Comparison of ENCODE assay signal across 8 mouse cellular contexts in genomic region chr4:153975292-153975662, GRCm38 (mm10). TPM values are rescaled to one million over a fixed set of nuclear protein-coding genes. Genes with fewer than 3 reads are reported as not detected.
DNase-seq lines count a peak whose midpoint lies in the region; ATAC-seq and TF ChIP-seq lines count a peak whose summit lies in the region.

No protein-coding gene starts in this region.

- no peaks in the 10 kb centered on the region for H3K9me3 ChIP-seq in kidney, embryonic 16.5 days (ENCODE audit: low read length)
- H3K9me3 ChIP-seq in hindbrain, embryonic 12.5 days (replicated peaks): no peaks in the 10 kb centered on the region

- WGBS in kidney, embryonic 16.5 days: under 1% methylated on average over 33 of the region's 33 CpGs
- WGBS in bone marrow, adult 2 months: under 1% methylated on average over 33 of the region's 33 CpGs
- WGBS in hindbrain, embryonic 12.5 days: 1% methylated on average over 24 of the region's 33 CpGs

- H3K4me2 ChIP-seq in kidney, embryonic 16.5 days (replicated peaks; ENCODE audit: low read depth, low read length): peak overlapping the region; percentile 97
- H3K4me2 ChIP-seq in hindbrain, embryonic 12.5 days (replicated peaks): peak overlapping the region; percentile 88

- H3K27ac ChIP-seq in kidney, embryonic 16.5 days (ENCODE audit: low read length): 0 out of 2 replicates have a peak overlapping the region, but pooled peaks have one; percentile 32
- no peak overlapping the region; the same call in 1 of the 2 replicates for H3K27ac ChIP-seq in bone marrow, adult 2 months (ENCODE audit: control insufficient read depth, insufficient read depth, low read depth, low read length, poor library complexity)
- peak overlapping the region; percentile 78 for H3K27ac ChIP-seq in hindbrain, embryonic 12.5 days

- peak overlapping the region; percentile 84 for H3K4me3 ChIP-seq in kidney, embryonic 16.5 days (ENCODE audit: low read length)
- H3K4me3 ChIP-seq in bone marrow, adult 2 months (replicated peaks; ENCODE audit: control insufficient read depth, low read depth, low read length): peak overlapping the region; percentile 83
- H3K4me3 ChIP-seq in hindbrain, embryonic 12.5 days: peak overlapping the region; percentile 96

- peak overlapping the region; percentile 94 for H3K9ac ChIP-seq in kidney, embryonic 16.5 days (replicated peaks; ENCODE audit: low read length)
- peak overlapping the region; percentile 90 for H3K9ac ChIP-seq in hindbrain, embryonic 12.5 days

- no peak for TF ChIP-seq POLR2A in bone marrow, adult 2 months (IDR thresholded peaks at IDR 0.05; ENCODE audit: borderline replicate concordance, control insufficient read depth, low read depth, low read length)

- H3K36me3 ChIP-seq in kidney, embryonic 16.5 days (ENCODE audit: insufficient read depth, low read length): peaks cover 20% of the 10 kb centered on the region
- peaks cover 34% of the 10 kb centered on the region for H3K36me3 ChIP-seq in hindbrain, embryonic 12.5 days

- no peaks in the 10 kb centered on the region for H3K27me3 ChIP-seq in kidney, embryonic 16.5 days (ENCODE audit: insufficient read depth, low read length)
- H3K27me3 ChIP-seq in hindbrain, embryonic 12.5 days: no peaks in the 10 kb centered on the region

- H3K4me1 ChIP-seq in kidney, embryonic 16.5 days (ENCODE audit: insufficient read depth, low read length): peaks cover 18% of the 10 kb centered on the region
- peaks cover 1% of the 10 kb centered on the region; the same call in 1 of the 2 replicates for H3K4me1 ChIP-seq in bone marrow, adult 2 months (ENCODE audit: control insufficient read depth, insufficient read depth, low read length)
- peaks cover 32% of the 10 kb centered on the region for H3K4me1 ChIP-seq in hindbrain, embryonic 12.5 days

- ATAC-seq in kidney, embryonic 16.5 days (ENCODE audit: low FRiP score, low TSS enrichment): peak; percentile 73; the same call in 1 of the 2 replicates
- peak; percentile 75 for ATAC-seq in hindbrain, embryonic 12.5 days (ENCODE audit: low FRiP score)
- peak; percentile 18 for ATAC-seq in megakaryocyte progenitor cell, adult 5-6 weeks (replicated peaks; ENCODE audit: poor library complexity)

- no peak for DNase-seq in kidney, adult 9 months
- no peak for DNase-seq in gastrocnemius, postnatal 4 days (ENCODE audit: low spot score in 2 of 2)
- no peak for DNase-seq in right cerebral cortex, postnatal 36 days (ENCODE audit: low spot score in 2 of 2)
- DNase-seq in kidney, adult 11 months: no peak

- TF ChIP-seq CTCF in bone marrow, adult 2 months (IDR thresholded peaks at IDR 0.05; ENCODE audit: control insufficient read depth, insufficient read depth, low read length): no peak

RNA-seq across cellular contexts. Expression of gene Cep104, which starts 0.3 kb away (rescaled TPM):
- 16.1 and 17.6 TPM in 2 replicates for polyA plus RNA-seq in kidney, embryonic 16.5 days (2015; fragmentation: Nextera tagmentation; extraction: Ambion mirVana)
- polyA plus RNA-seq in bone marrow, adult 2 months (2011; ENCODE audit: insufficient read depth, insufficient read length, low replicate concordance, missing spikeins): 7.9 and 11.1 TPM in 2 replicates
- polyA plus RNA-seq in hindbrain, embryonic 12.5 days (2016; fragmentation: Nextera tagmentation; extraction: Ambion mirVana): 21.0 and 23.0 TPM in 2 replicates
- total RNA-seq in megakaryocyte progenitor cell, adult 5-6 weeks (2015): 7.0 and 7.4 TPM in 2 replicates
- 4.7 and 5.6 TPM in 2 replicates for total RNA-seq in megakaryocyte progenitor cell, adult 5-6 weeks (2017)
- 10 to 100 TPM; 15.7 to 15.9 TPM for total RNA-seq in gastrocnemius, postnatal 4 days (2021)

RNA-seq across cellular contexts. Expression of gene Dffb, which starts 0.4 kb away (rescaled TPM):
- 14.1 and 14.3 TPM in 2 replicates for polyA plus RNA-seq in kidney, embryonic 16.5 days (2015; fragmentation: Nextera tagmentation; extraction: Ambion mirVana)
- polyA plus RNA-seq in bone marrow, adult 2 months (2011; ENCODE audit: insufficient read depth, insufficient read length, low replicate concordance, missing spikeins): 5.7 and 15.7 TPM in 2 replicates
- polyA plus RNA-seq in hindbrain, embryonic 12.5 days (2016; fragmentation: Nextera tagmentation; extraction: Ambion mirVana): 9.8 and 10.9 TPM in 2 replicates
- total RNA-seq in megakaryocyte progenitor cell, adult 5-6 weeks (2015): 8.6 and 11.4 TPM in 2 replicates
- total RNA-seq in megakaryocyte progenitor cell, adult 5-6 weeks (2017): 13.7 and 14.1 TPM in 2 replicates
- total RNA-seq in gastrocnemius, postnatal 4 days (2021): 1 to 10 TPM; 5.8 to 7.9 TPM

RNA-seq across cellular contexts. Expression of gene A430005L14Rik, which starts 18.2 kb away (rescaled TPM):
- polyA plus RNA-seq in kidney, embryonic 16.5 days (2015; fragmentation: Nextera tagmentation; extraction: Ambion mirVana): 94.6 and 97.5 TPM in 2 replicates
- polyA plus RNA-seq in bone marrow, adult 2 months (2011; ENCODE audit: insufficient read depth, insufficient read length, low replicate concordance, missing spikeins): 60.4 and 78.7 TPM in 2 replicates
- polyA plus RNA-seq in hindbrain, embryonic 12.5 days (2016; fragmentation: Nextera tagmentation; extraction: Ambion mirVana): 76.2 and 86.1 TPM in 2 replicates
- 50.8 and 61.9 TPM in 2 replicates for total RNA-seq in megakaryocyte progenitor cell, adult 5-6 weeks (2015)
- 48.3 and 55.0 TPM in 2 replicates for total RNA-seq in megakaryocyte progenitor cell, adult 5-6 weeks (2017)
- 10 to 100 TPM; 14.3 to 16.7 TPM for total RNA-seq in gastrocnemius, postnatal 4 days (2021)

RNA-seq across cellular contexts. Expression of gene Lrrc47, which starts 36.3 kb away (rescaled TPM):
- polyA plus RNA-seq in kidney, embryonic 16.5 days (2015; fragmentation: Nextera tagmentation; extraction: Ambion mirVana): 16.8 and 21.9 TPM in 2 replicates
- polyA plus RNA-seq in bone marrow, adult 2 months (2011; ENCODE audit: insufficient read depth, insufficient read length, low replicate concordance, missing spikeins): 26.3 and 28.8 TPM in 2 replicates
- polyA plus RNA-seq in hindbrain, embryonic 12.5 days (2016; fragmentation: Nextera tagmentation; extraction: Ambion mirVana): 36.4 and 38.1 TPM in 2 replicates
- total RNA-seq in megakaryocyte progenitor cell, adult 5-6 weeks (2015): 11.1 and 11.3 TPM in 2 replicates
- total RNA-seq in megakaryocyte progenitor cell, adult 5-6 weeks (2017): 25.5 and 49.3 TPM in 2 replicates
- 10 to 100 TPM; 38.6 to 40.1 TPM for total RNA-seq in gastrocnemius, postnatal 4 days (2021)

RNA-seq across cellular contexts. Expression of gene Smim1, which starts 50.8 kb away (rescaled TPM):
- 62.4 and 66.1 TPM in 2 replicates for polyA plus RNA-seq in kidney, embryonic 16.5 days (2015; fragmentation: Nextera tagmentation; extraction: Ambion mirVana)
- 67.7 and 73.2 TPM in 2 replicates for polyA plus RNA-seq in bone marrow, adult 2 months (2011; ENCODE audit: insufficient read depth, insufficient read length, low replicate concordance, missing spikeins)
- 5.9 and 6.0 TPM in 2 replicates for polyA plus RNA-seq in hindbrain, embryonic 12.5 days (2016; fragmentation: Nextera tagmentation; extraction: Ambion mirVana)
- 8.2 and 13.6 TPM in 2 replicates for total RNA-seq in megakaryocyte progenitor cell, adult 5-6 weeks (2015)
- total RNA-seq in megakaryocyte progenitor cell, adult 5-6 weeks (2017): 2.6 and 4.6 TPM in 2 replicates
- total RNA-seq in gastrocnemius, postnatal 4 days (2021): 10 to 100 TPM; 27.2 to 37.8 TPM

Comparison
In these comparisons a context has a peak if more than half of its experiments do, and no peak if none do; other contexts are left out.
1. ATAC-seq: peak in every context shown above with its lines; median percentile 75 in hindbrain, embryonic 12.5 days; 73 in kidney, embryonic 16.5 days; 18 in megakaryocyte progenitor cell, adult 5-6 weeks.